Mouse (Mus musculus): Measurements from ENCODE around the gene Map4k3. TPM values are rescaled to one million over a fixed set of nuclear protein-coding genes. Genes with fewer than 3 reads are reported as not detected.

Map4k3 gene
- total RNA-seq, 2 experiments from 2014 or later, result 4.0 to 8.6 TPM

- ATAC-seq (replicated peaks; ENCODE audit: poor library complexity, severe bottlenecking), result no peak
These were observed 83.7 kb downstream of the Map4k3 start for GRCm38 (mm10) chr17:80644567-80644966.

- no peak for ATAC-seq (replicated peaks; ENCODE audit: poor library complexity, severe bottlenecking)
These were observed 90.2 kb downstream of the Map4k3 start for GRCm38 (mm10) chr17:80638121-80638520.

GRCm38 (mm10) chr17:80635794-80636193 is 92.5 kb downstream of the Map4k3 start:
- no peak for ATAC-seq (replicated peaks; ENCODE audit: poor library complexity, severe bottlenecking)

GRCm38 (mm10) chr17:80632846-80633245 is 95.4 kb downstream of the Map4k3 start:
- ATAC-seq (replicated peaks; ENCODE audit: poor library complexity, severe bottlenecking), result no peak

- no peak for ATAC-seq (replicated peaks; ENCODE audit: poor library complexity, severe bottlenecking)
These were observed 95.9 kb downstream of the Map4k3 start for GRCm38 (mm10) chr17:80632354-80632753.

GRCm38 (mm10) chr17:80631028-80631427 is 97.3 kb downstream of the Map4k3 start:
- no peak for ATAC-seq (replicated peaks; ENCODE audit: poor library complexity, severe bottlenecking)

GRCm38 (mm10) chr17:80624979-80625378 is 103.3 kb downstream of the Map4k3 start:
- 0 out of 2 replicates have a peak, but pooled peaks have one; percentile 12 for ATAC-seq (replicated peaks; ENCODE audit: poor library complexity, severe bottlenecking)

- no peak for ATAC-seq (replicated peaks; ENCODE audit: poor library complexity, severe bottlenecking)
These were observed 106.6 kb downstream of the Map4k3 start for GRCm38 (mm10) chr17:80621691-80622090.

- peak; percentile 92 for ATAC-seq (replicated peaks; ENCODE audit: poor library complexity, severe bottlenecking)
These were observed 107.4 kb downstream of the Map4k3 start for GRCm38 (mm10) chr17:80620786-80621423.

- no peak for ATAC-seq (replicated peaks; ENCODE audit: poor library complexity, severe bottlenecking)
These were observed 108.7 kb downstream of the Map4k3 start for GRCm38 (mm10) chr17:80619556-80619955.

GRCm38 (mm10) chr17:80618890-80619289 is 109.4 kb downstream of the Map4k3 start:
- ATAC-seq (replicated peaks; ENCODE audit: poor library complexity, severe bottlenecking), result no peak

GRCm38 (mm10) chr17:80603806-80604205 is 124.5 kb downstream of the Map4k3 start:
- no peak for ATAC-seq (replicated peaks; ENCODE audit: poor library complexity, severe bottlenecking)

- no peak for ATAC-seq (replicated peaks; ENCODE audit: poor library complexity, severe bottlenecking)
These were observed 125.1 kb downstream of the Map4k3 start for GRCm38 (mm10) chr17:80603079-80603625.

GRCm38 (mm10) chr17:80601371-80601770 is 126.9 kb downstream of the Map4k3 start:
- peak; percentile 61 for ATAC-seq (replicated peaks; ENCODE audit: poor library complexity, severe bottlenecking)

GRCm38 (mm10) chr17:80583051-80583450 is 145.2 kb downstream of the Map4k3 start:
- no peak for ATAC-seq (replicated peaks; ENCODE audit: poor library complexity, severe bottlenecking)

GRCm38 (mm10) chr17:80579901-80580300 is 148.4 kb downstream of the Map4k3 start:
- no peak for ATAC-seq (replicated peaks; ENCODE audit: poor library complexity, severe bottlenecking)

GRCm38 (mm10) chr17:80579089-80579488 is 149.2 kb downstream of the Map4k3 start:
- no peak for ATAC-seq (replicated peaks; ENCODE audit: poor library complexity, severe bottlenecking)

GRCm38 (mm10) chr17:80578041-80578440 is 150.2 kb downstream of the Map4k3 start:
- no peak for ATAC-seq (replicated peaks; ENCODE audit: poor library complexity, severe bottlenecking)

GRCm38 (mm10) chr17:80577639-80578038 is 150.6 kb downstream of the Map4k3 start, which contains the start of gene Cdkl4:
Gene Cdkl4, minus strand, starts transcription at chr17:80577813.
- ATAC-seq (replicated peaks; ENCODE audit: poor library complexity, severe bottlenecking), result no peak

- ATAC-seq (replicated peaks; ENCODE audit: poor library complexity, severe bottlenecking), result peak; percentile 96
These were observed 151.1 kb downstream of the Map4k3 start for GRCm38 (mm10) chr17:80577214-80577613.

- no peak for ATAC-seq (replicated peaks; ENCODE audit: poor library complexity, severe bottlenecking)
These were observed 153.3 kb downstream of the Map4k3 start for GRCm38 (mm10) chr17:80575008-80575407.

- ATAC-seq (replicated peaks; ENCODE audit: poor library complexity, severe bottlenecking), result no peak
These were observed 153.8 kb downstream of the Map4k3 start for GRCm38 (mm10) chr17:80574471-80574965.

Measured in granulocyte monocyte progenitor cell, adult 5-6 weeks (primary cell).